Mouse (Mus musculus) embryonic facial prominence, embryonic 12.5 days (tissue): ENCODE measurements around the gene Prkce. TPM values are rescaled to one million over a fixed set of nuclear protein-coding genes. Genes with fewer than 3 reads are reported as not detected.

Source experiments
- ATAC-seq: fragments of 200-750 bp; cut with Nextera tagmentation; 2 replicates; pipeline ENCODE4 v1.8.0; 2017; ENCODE audit not compliant: insufficient number of reproducible peaks, insufficient read depth, low FRiP score, low TSS enrichment
- H3K27ac ChIP-seq: fragments of 300-500 bp; sonication (generic); 2 replicates; pipeline ENCODE4 v1.5.1; 2016; ENCODE audit warnings: mild to moderate bottlenecking
- H3K27me3 ChIP-seq: fragments of 300-500 bp; sonication (generic); 2 replicates; pipeline ENCODE4 v1.6.1; 2016; ENCODE audit warnings: mild to moderate bottlenecking, moderate library complexity
- H3K36me3 ChIP-seq: fragments of 300-500 bp; sonication (generic); 2 replicates; pipeline ENCODE4 v1.6.1; 2016; ENCODE audit warnings: mild to moderate bottlenecking
- H3K4me1 ChIP-seq: fragments of 300-500 bp; sonication (generic); 2 replicates; pipeline ENCODE4 v1.6.1; 2016
- H3K4me2 ChIP-seq: fragments of 300-500 bp; sonication (generic); replicated peaks from 2 replicates; pipeline ENCODE4 v1.6.1; 2016; ENCODE audit warnings: mild to moderate bottlenecking, moderate library complexity
- H3K4me3 ChIP-seq: fragments of 300-500 bp; sonication (generic); 2 replicates; pipeline ENCODE4 v1.5.1; 2016; ENCODE audit warnings: mild to moderate bottlenecking
- H3K9ac ChIP-seq: fragments of 300-500 bp; sonication (generic); 2 replicates; pipeline ENCODE4 v1.6.1; 2016; ENCODE audit warnings: mild to moderate bottlenecking, moderate library complexity
- H3K9me3 ChIP-seq: fragments of 300-500 bp; sonication (generic); 2 replicates; pipeline ENCODE4 v1.6.1; 2016; ENCODE audit warnings: mild to moderate bottlenecking, moderate library complexity
- WGBS: fragments of 180-500 bp; shearing (Covaris S2); methylation state at CpG from one replicate; pipeline ENCODE4 v1.1.7; 2016; 5-methylcytosine and 5-hydroxymethylcytosine counted together
- polyA plus RNA-seq: library from polyadenylated mRNA; unstranded; fragments of >200 nt; fragmentation: Nextera tagmentation; extraction: Ambion mirVana; gene quantifications from 2 replicates; pipeline ENCODE4 v1.2.1, GENCODE M21; 2016

Prkce gene
- polyA plus RNA-seq, 1 experiment from 2014 or later, result 9.8 TPM

GRCm38 (mm10) chr17:86523374-86523773 lies 355.8 kb downstream of the Prkce start:
- H3K4me1 ChIP-seq, result no peaks in the 10 kb centered on the region
- no peaks in the 10 kb centered on the region for H3K9me3 ChIP-seq
- H3K9ac ChIP-seq, result no peak overlapping the region
- H3K4me2 ChIP-seq, result no peak overlapping the region
- no peaks in the 10 kb centered on the region for H3K27me3 ChIP-seq
- no peak for ATAC-seq
- 65% methylated on average over 3 of the region's 3 CpGs for WGBS
- H3K27ac ChIP-seq, result no peak overlapping the region
- H3K36me3 ChIP-seq, result no peaks in the 10 kb centered on the region
- no peak overlapping the region for H3K4me3 ChIP-seq

GRCm38 (mm10) chr17:86523843-86524242 lies 356.3 kb downstream of the Prkce start:
- no peaks in the 10 kb centered on the region for H3K4me1 ChIP-seq
- H3K9ac ChIP-seq, result no peak overlapping the region
- no peaks in the 10 kb centered on the region for H3K36me3 ChIP-seq
- no peak overlapping the region for H3K27ac ChIP-seq
- no peak overlapping the region for H3K4me3 ChIP-seq
- H3K9me3 ChIP-seq, result no peaks in the 10 kb centered on the region
- H3K4me2 ChIP-seq, result no peak overlapping the region
- H3K27me3 ChIP-seq, result no peaks in the 10 kb centered on the region
- WGBS, result 90% methylated on average over 10 of the region's 10 CpGs
- no peak for ATAC-seq

- no peak overlapping the region for H3K27ac ChIP-seq
- 0 out of 2 replicates have a peak, but pooled peaks cover under 1% of the 10 kb centered on the region for H3K4me1 ChIP-seq
- no peak overlapping the region for H3K4me2 ChIP-seq
- no peaks in the 10 kb centered on the region for H3K27me3 ChIP-seq
- 90% methylated on average over 2 of the region's 2 CpGs for WGBS
- no peak overlapping the region for H3K4me3 ChIP-seq
- H3K9me3 ChIP-seq, result no peaks in the 10 kb centered on the region
- ATAC-seq, result no peak
- no peak overlapping the region for H3K9ac ChIP-seq
- no peaks in the 10 kb centered on the region for H3K36me3 ChIP-seq
Measured at GRCm38 (mm10) chr17:86525075-86525474, 357.5 kb downstream of the Prkce start.

- WGBS, result 66% methylated on average over 7 of the region's 7 CpGs
- Histone ChIP-seq H3K9ac (no peak overlapping the region), H3K27me3 (no peaks in the 10 kb centered on the region), H3K9me3 (no peaks in the 10 kb centered on the region), H3K27ac (no peak overlapping the region), H3K36me3 (no peaks in the 10 kb centered on the region), H3K4me3 (no peak overlapping the region), H3K4me1 (0 out of 2 replicates have a peak, but pooled peaks cover 3% of the 10 kb centered on the region), H3K4me2 (no peak overlapping the region)
- no peak for ATAC-seq
Measured at GRCm38 (mm10) chr17:86526016-86526415, 358.4 kb downstream of the Prkce start.

- Histone ChIP-seq H3K36me3 (no peaks in the 10 kb centered on the region), H3K4me3 (no peak overlapping the region), H3K9me3 (no peaks in the 10 kb centered on the region), H3K4me2 (no peak overlapping the region), H3K27me3 (no peaks in the 10 kb centered on the region), H3K9ac (no peak overlapping the region), H3K4me1 (0 out of 2 replicates have a peak, but pooled peaks cover 3% of the 10 kb centered on the region), H3K27ac (no peak overlapping the region)
- no peak for ATAC-seq
- WGBS, result 85% methylated on average over 5 of the region's 5 CpGs
Measured at GRCm38 (mm10) chr17:86527298-86527697, 359.7 kb downstream of the Prkce start.

- H3K4me2 ChIP-seq, result no peak overlapping the region
- no peak overlapping the region for H3K9ac ChIP-seq
- no peaks in the 10 kb centered on the region for H3K27me3 ChIP-seq
- no peak for ATAC-seq
- H3K4me3 ChIP-seq, result no peak overlapping the region
- H3K27ac ChIP-seq, result no peak overlapping the region
- WGBS, result 85% methylated on average over 10 of the region's 10 CpGs
- H3K9me3 ChIP-seq, result no peaks in the 10 kb centered on the region
- H3K4me1 ChIP-seq, result 0 out of 2 replicates have a peak, but pooled peaks cover 3% of the 10 kb centered on the region
- no peaks in the 10 kb centered on the region for H3K36me3 ChIP-seq
Measured at GRCm38 (mm10) chr17:86529003-86529402, 361.4 kb downstream of the Prkce start.

GRCm38 (mm10) chr17:86529411-86529810 lies 361.8 kb downstream of the Prkce start:
- no peak overlapping the region for H3K4me2 ChIP-seq
- H3K4me1 ChIP-seq, result 0 out of 2 replicates have a peak, but pooled peaks cover 3% of the 10 kb centered on the region
- no peak overlapping the region for H3K27ac ChIP-seq
- ATAC-seq, result no peak
- WGBS, result 72% methylated on average over 4 of the region's 4 CpGs
- H3K4me3 ChIP-seq, result no peak overlapping the region
- no peaks in the 10 kb centered on the region for H3K9me3 ChIP-seq
- no peaks in the 10 kb centered on the region for H3K27me3 ChIP-seq
- H3K9ac ChIP-seq, result no peak overlapping the region
- H3K36me3 ChIP-seq, result no peaks in the 10 kb centered on the region

GRCm38 (mm10) chr17:86531231-86531630 lies 363.6 kb downstream of the Prkce start:
- Histone ChIP-seq H3K9ac (no peak overlapping the region), H3K27me3 (no peaks in the 10 kb centered on the region), H3K9me3 (no peaks in the 10 kb centered on the region), H3K36me3 (no peaks in the 10 kb centered on the region), H3K4me3 (no peak overlapping the region), H3K4me2 (no peak overlapping the region), H3K27ac (no peak overlapping the region), H3K4me1 (0 out of 2 replicates have a peak, but pooled peaks cover 4% of the 10 kb centered on the region)
- WGBS, result 90% methylated on average over 6 of the region's 6 CpGs
- no peak for ATAC-seq

GRCm38 (mm10) chr17:86532783-86533548 lies 365.4 kb downstream of the Prkce start:
- Histone ChIP-seq H3K4me2 (no peak overlapping the region), H3K36me3 (no peaks in the 10 kb centered on the region), H3K4me1 (peaks cover 14% of the 10 kb centered on the region; the same call in 1 of the 2 replicates), H3K27me3 (no peaks in the 10 kb centered on the region), H3K9ac (no peak overlapping the region), H3K27ac (no peak overlapping the region), H3K9me3 (no peaks in the 10 kb centered on the region), H3K4me3 (no peak overlapping the region)
- 73% methylated on average over 17 of the region's 17 CpGs for WGBS
- ATAC-seq, result no peak

- no peak overlapping the region for H3K27ac ChIP-seq
- no peaks in the 10 kb centered on the region for H3K9me3 ChIP-seq
- H3K4me2 ChIP-seq, result no peak overlapping the region
- no peak overlapping the region for H3K9ac ChIP-seq
- H3K27me3 ChIP-seq, result no peaks in the 10 kb centered on the region
- no peaks in the 10 kb centered on the region for H3K36me3 ChIP-seq
- WGBS, result 83% methylated on average over 11 of the region's 11 CpGs
- no peak overlapping the region for H3K4me3 ChIP-seq
- H3K4me1 ChIP-seq, result peaks cover 14% of the 10 kb centered on the region; the same call in 1 of the 2 replicates
- ATAC-seq, result no peak
Measured at GRCm38 (mm10) chr17:86533549-86533851, 365.9 kb downstream of the Prkce start.

- Histone ChIP-seq H3K27ac (no peak overlapping the region), H3K9ac (no peak overlapping the region), H3K4me2 (no peak overlapping the region), H3K36me3 (no peaks in the 10 kb centered on the region), H3K27me3 (no peaks in the 10 kb centered on the region), H3K4me1 (peaks cover 13% of the 10 kb centered on the region; the same call in 1 of the 2 replicates), H3K4me3 (no peak overlapping the region), H3K9me3 (no peaks in the 10 kb centered on the region)
- 72% methylated on average over 10 of the region's 10 CpGs for WGBS
- no peak for ATAC-seq
Measured at GRCm38 (mm10) chr17:86535096-86535495, 367.5 kb downstream of the Prkce start.
